Mouse (Mus musculus) gastrocnemius, adult 2 months (tissue): ENCODE results near the gene Tmem107. TPM values are rescaled to one million over a fixed set of nuclear protein-coding genes. Genes with fewer than 3 reads are reported as not detected.
A peak's percentile ranks its signal among the peaks of the same experiment; 100 is the strongest.

Source experiments
- DNase-seq: peaks from one replicate; pipeline ENCODE4 v3.0.0; 2022
- H3K27ac ChIP-seq: fragments of 200-600 bp; 2 replicates; pipeline ENCODE4 v1.8.1; 2022; ENCODE audit warnings: mild to moderate bottlenecking
- H3K4me3 ChIP-seq: fragments of 200-600 bp; 2 replicates; pipeline ENCODE4 v1.8.1; 2022; ENCODE audit warnings: mild to moderate bottlenecking, moderate library complexity
- CTCF ChIP-seq: fragments of 200-600 bp; IDR thresholded peaks from 2 replicates; pipeline ENCODE4 v1.8.1; 2022; ENCODE audit warnings: antibody characterized with exemption, mild to moderate bottlenecking, moderate library complexity
- intact Hi-C: fragments of 180-260 bp; cut with DNase I; formaldehyde crosslinking; loops from one replicate; pipeline ENCODE4 v1.15.1; 2025
- total RNA-seq, 2 experiments: library from RNA; stranded (reverse); gene quantifications; 2 replicates each; pipeline ENCODE4 v1.2.3; 2021

Tmem107 gene
- total RNA-seq, 2 experiments from 2014 or later = 3.9 to 5.7 TPM

DNA sequence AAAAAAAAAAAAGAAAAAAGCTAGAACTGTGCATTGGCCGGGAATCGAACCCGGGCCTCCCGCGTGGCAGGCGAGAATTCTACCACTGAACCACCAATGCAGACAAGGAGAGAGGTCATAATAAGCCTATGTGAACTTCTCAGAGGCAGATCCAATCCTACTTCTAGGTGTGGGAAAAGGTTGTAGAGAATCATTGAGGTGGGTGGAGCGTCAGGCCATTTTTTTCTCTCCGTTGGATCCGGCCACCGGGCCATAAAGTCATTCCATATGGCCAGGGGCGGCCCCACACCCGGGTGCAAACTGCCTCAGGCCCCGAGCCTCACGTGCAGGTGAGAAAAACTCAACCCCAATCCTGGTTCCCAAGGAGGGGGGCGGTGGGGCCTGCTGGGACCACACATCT is 48.2 kb downstream of the Tmem107 start:
- Histone ChIP-seq H3K27ac (peak overlapping the region; percentile 88), H3K4me3 (peak overlapping the region; percentile 82)
- no peak for TF ChIP-seq CTCF
- intact Hi-C loops = no loop called here
- DNase-seq = peak; percentile 72

GRCm38 (mm10) chr11:69119446-69120155 is 49.0 kb downstream of the Tmem107 start:
- DNase-seq = no peak
- intact Hi-C loops = loop anchor here (5.0 kb wide), 1 partner anchor 298 kb away; no protein-coding TSS in a partner anchor
- Histone ChIP-seq H3K4me3 (no peak overlapping the region), H3K27ac (no peak overlapping the region)
- no peak for TF ChIP-seq CTCF

DNA sequence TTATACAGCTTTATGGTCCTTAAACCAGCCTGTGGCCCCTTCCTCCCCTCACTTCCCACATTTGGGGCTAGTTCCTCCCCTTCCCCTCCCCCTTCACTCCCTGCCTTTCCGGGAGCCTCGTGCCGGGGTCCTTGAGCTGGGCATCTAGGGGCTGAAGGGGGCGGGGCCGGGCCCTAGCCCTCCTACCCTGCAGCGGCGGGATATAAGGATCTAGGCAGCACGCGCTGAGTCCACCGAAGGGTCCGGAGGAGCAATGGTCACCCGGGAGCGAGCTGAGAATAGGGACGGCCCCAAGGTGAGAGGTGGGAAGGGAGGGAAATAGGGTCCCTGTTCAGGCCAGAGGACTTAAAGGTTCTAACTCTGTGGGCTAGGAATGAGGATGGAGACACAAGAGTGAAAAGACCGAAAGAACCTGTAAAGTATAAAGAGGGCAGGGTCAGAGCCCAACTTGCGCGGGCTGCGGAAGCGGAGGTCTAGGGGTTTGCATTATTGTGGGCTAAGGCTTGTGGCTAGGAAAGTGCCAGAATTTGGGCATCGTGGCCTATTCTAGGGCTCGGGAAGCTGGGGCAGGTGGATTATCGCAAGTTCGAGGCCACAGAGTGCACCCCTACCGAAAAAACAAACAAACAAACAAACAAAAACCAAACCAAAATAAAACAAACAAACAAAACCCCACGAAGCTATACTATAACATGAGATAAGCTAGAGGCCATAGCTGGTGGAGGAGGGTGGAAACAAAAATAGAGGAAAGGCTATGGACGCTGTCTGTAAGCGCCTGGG is 49.8 kb downstream of the Tmem107 start, which contains the start of gene Hes7:
TSS of gene Hes7 (plus strand) at position 184 of the 780 bp plus-strand sequence.
- TF ChIP-seq CTCF = no peak
- peak; percentile 41 for DNase-seq
- peak within 1 kb of the TSS; percentile 74 for H3K4me3 ChIP-seq
- H3K27ac ChIP-seq = peak within 1 kb of the TSS; percentile 87
- intact Hi-C loops = loop anchor here (5.0 kb wide), 1 partner anchor 297 kb away; no protein-coding TSS in a partner anchor

GRCm38 (mm10) chr11:69121001-69121740 is 50.6 kb downstream of the Tmem107 start:
- intact Hi-C loops = loop anchor here (5.0 kb wide), 1 partner anchor 296 kb away; no protein-coding TSS in a partner anchor
- DNase-seq = peak; percentile 55
- no peak for TF ChIP-seq CTCF
- H3K4me3 ChIP-seq = peak overlapping the region; percentile 74
- peak overlapping the region; percentile 87 for H3K27ac ChIP-seq

DNA sequence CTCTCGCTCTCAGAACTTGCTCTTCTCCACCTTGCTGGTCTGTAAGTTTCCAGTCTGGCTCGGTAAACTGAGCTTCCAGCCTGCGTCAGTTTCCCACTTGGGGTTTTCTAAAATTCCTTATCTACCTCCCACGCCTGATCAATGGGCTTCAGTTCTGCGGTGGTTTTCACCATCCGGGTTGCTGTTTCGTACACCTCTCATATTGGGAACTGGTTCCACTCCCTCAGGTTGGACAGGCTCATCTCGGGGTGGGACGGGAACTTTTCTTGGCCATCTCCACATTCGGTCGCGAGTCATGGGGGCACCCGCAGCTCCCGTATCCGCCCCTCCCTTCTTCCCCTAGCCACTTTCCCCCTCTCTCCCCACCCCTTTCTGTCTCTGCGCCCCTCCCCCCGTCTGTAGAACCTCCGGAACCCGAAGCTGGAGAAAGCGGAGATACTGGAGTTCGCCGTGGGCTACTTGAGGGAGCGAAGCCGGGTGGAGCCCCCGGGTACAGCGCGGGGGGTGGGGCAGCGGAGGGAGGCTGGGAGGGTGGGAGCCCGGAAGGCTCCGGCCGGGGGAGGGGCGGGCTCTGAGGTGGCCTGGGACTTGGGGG is 51.2 kb downstream of the Tmem107 start:
- Histone ChIP-seq H3K27ac (peak overlapping the region; percentile 87), H3K4me3 (peak overlapping the region; percentile 74)
- intact Hi-C loops = loop anchor here (2.0 to 5.0 kb wide), 2 partner anchors 25 to 295 kb away; no protein-coding TSS in a partner anchor
- DNase-seq = no peak
- no peak for TF ChIP-seq CTCF

DNA sequence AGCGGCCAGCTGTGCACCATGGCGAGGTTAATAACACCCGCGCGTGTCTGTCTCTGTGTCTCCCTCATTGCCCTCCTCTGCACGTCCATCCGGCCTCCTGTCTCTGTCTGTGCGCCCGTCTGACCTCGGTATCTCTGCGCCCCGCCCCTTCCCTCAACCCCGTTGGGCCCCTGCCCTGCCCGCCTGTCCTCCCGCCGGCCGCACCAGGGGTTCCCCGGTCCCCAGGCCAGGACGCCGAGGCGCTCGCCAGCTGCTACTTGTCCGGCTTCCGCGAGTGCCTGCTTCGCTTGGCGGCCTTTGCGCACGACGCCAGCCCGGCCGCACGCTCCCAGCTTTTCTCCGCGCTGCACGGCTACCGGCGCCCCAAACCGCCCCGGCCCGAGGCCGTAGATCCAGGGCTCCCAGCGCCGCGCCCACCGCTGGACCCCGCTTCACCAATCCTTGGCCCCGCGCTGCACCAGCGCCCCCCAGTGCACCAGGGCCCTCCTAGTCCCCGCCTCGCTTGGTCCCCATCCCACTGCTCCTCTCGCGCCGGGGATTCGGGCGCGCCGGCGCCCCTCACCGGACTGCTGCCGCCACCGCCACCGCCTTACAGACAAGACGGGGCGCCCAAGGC is 51.8 kb downstream of the Tmem107 start, which contains the start of gene 9130213A22Rik:
TSS of gene 9130213A22Rik (minus strand) at position 254 of the 616 bp plus-strand sequence.
- intact Hi-C loops = loop anchor here (2.0 to 5.0 kb wide), 2 partner anchors 26 to 295 kb away; no protein-coding TSS in a partner anchor
- TF ChIP-seq CTCF = peak; percentile 77
- Histone ChIP-seq H3K4me3 (peak within 1 kb of the TSS; percentile 74), H3K27ac (peak within 1 kb of the TSS; percentile 87)
- DNase-seq = peak; percentile 94

Other genes starting within 250 kb of the Tmem107 start
- 10 to 100 TPM; 82.3 to 82.4 TPM for gene Ndel1, start 198.9 kb upstream of the Tmem107 start, total RNA-seq
- gene Rnf222, start 182.3 kb upstream of the Tmem107 start, total RNA-seq = not detected
- 100 to 1,000 TPM; 606 to 729 TPM for gene Rpl26, start 169.2 kb upstream of the Tmem107 start, total RNA-seq
- gene Odf4, start 143.7 kb upstream of the Tmem107 start, total RNA-seq = not detected
- 1 to 10 TPM; 5.9 to 9.7 TPM for gene Arhgef15, start 113.3 kb upstream of the Tmem107 start, total RNA-seq
- 1 to 10 TPM; 2.9 to 5.0 TPM for gene Slc25a35, start 102.7 kb upstream of the Tmem107 start, total RNA-seq
- gene Rangrf, start 95.6 kb upstream of the Tmem107 start, total RNA-seq = 10 to 100 TPM; 55.4 to 71.1 TPM
- 10 to 100 TPM in 1 of 2 experiments, 1 to 10 TPM in 1; 7.8 to 14.8 TPM for gene Pfas, start 62.3 kb upstream of the Tmem107 start, total RNA-seq
- 10 to 100 TPM in 1 of 2 experiments, 1 to 10 TPM in 1; 9.9 to 11.0 TPM for gene Ctc1, start 54.9 kb upstream of the Tmem107 start, total RNA-seq
- not detected for gene Aurkb, start 25.2 kb upstream of the Tmem107 start, total RNA-seq
- 10 to 100 TPM; 17.9 to 18.9 TPM for gene Borcs6, start 11.1 kb upstream of the Tmem107 start, total RNA-seq
- gene Vamp2, start 17.7 kb downstream of the Tmem107 start, total RNA-seq = 10 to 100 TPM; 38.0 to 42.7 TPM
- gene Per1, start 24.4 kb downstream of the Tmem107 start, total RNA-seq = 10 to 100 TPM; 68.2 to 76.8 TPM
- not detected for gene Hes7, start 49.6 kb downstream of the Tmem107 start, total RNA-seq
- gene 9130213A22Rik, start 51.8 kb downstream of the Tmem107 start, total RNA-seq = under 1 TPM in 1 of 2 experiments, not detected in 1; 0.20 TPM
- not detected for gene Aloxe3, start 55.1 kb downstream of the Tmem107 start, total RNA-seq
- gene Alox12b, start 86.2 kb downstream of the Tmem107 start, total RNA-seq = not detected
- gene Alox8, start 127.0 kb downstream of the Tmem107 start, total RNA-seq = not detected
- not detected for gene Gucy2e, start 166.2 kb downstream of the Tmem107 start, total RNA-seq